Mouse (Mus musculus): ENCODE results near the gene Kcne2.

DNA sequence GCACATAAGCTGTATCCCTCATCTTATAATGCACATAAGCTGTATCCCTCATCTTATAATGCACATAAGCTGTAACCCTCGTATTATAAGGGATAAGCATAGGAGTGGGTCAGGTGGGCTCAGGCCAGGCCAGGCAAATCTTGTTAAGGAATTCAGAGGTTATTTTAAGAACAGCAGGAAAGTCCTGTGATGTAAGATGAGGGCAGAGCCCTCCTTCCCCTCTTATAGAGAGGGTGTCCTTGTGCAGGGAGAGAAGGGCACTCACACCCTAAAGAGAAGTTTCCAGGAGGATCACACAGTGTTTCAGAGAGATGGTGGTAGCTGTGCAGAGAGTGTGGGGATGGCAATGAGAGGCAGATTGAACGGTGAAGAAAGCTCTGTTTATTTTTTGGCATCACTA lies 3.1 kb downstream of the Kcne2 start:
- TF ChIP-seq POLR2A (IDR thresholded peaks at IDR 0.05; ENCODE audit: extremely low read depth, insufficient read depth, low read length) (no peak), CTCF (IDR thresholded peaks at IDR 0.05; ENCODE audit: extremely low read depth, insufficient read depth, low read length) (no peak)

Data from cortical plate, adult 2 months (tissue).